Mouse (Mus musculus) G1E (cell line): Measurements from ENCODE around the gene Ilf2.

ENCODE experiments used
- CTCF ChIP-seq: IDR thresholded peaks from 2 replicates; pipeline ENCODE4 v1.5.1; 2012; ENCODE audit warnings: low read depth, low read length, inconsistent platforms, mixed read lengths
- POLR2AphosphoS5 ChIP-seq: IDR thresholded peaks from 2 replicates; pipeline ENCODE4 v1.6.1; 2012; ENCODE audit warnings: low read depth, low read length, inconsistent platforms; ENCODE audit not compliant: insufficient replicate concordance
- TAL1 ChIP-seq: conservative IDR thresholded peaks from 2 replicates; pipeline ENCODE4 v1.6.1; 2012; ENCODE audit warnings: low read depth, low read length, inconsistent platforms, mixed read lengths

DNA sequence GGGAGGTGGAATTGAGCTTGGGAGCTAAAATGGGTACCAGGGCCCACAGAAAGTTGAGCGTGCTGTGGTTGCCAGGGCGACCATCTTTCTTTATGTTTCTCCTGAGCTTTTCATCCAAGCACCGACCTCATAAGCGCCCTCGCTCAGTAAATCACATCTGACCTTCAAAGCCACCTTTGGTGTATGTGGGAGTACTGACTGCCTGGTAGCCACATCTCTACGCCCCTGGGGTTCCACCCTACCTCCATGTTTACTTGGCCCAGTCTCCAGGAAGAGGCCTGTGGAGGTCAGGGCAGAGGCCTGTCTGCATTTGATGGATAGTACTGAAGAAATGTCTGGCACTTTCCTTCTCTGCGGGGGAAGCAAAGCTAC is 28.8 kb upstream of the Ilf2 start:
- TF ChIP-seq CTCF (no peak), POLR2AphosphoS5 (no peak), TAL1 (no peak)
